Mouse (Mus musculus) MN1 (cell line): Measurements from ENCODE around the gene Ap1g2.

Experiments
- DNase-seq: peaks from one replicate; pipeline ENCODE4 v3.0.0-alpha.2; 2016; ENCODE audit warnings: low spot score

Ap1g2 gene

DNA sequence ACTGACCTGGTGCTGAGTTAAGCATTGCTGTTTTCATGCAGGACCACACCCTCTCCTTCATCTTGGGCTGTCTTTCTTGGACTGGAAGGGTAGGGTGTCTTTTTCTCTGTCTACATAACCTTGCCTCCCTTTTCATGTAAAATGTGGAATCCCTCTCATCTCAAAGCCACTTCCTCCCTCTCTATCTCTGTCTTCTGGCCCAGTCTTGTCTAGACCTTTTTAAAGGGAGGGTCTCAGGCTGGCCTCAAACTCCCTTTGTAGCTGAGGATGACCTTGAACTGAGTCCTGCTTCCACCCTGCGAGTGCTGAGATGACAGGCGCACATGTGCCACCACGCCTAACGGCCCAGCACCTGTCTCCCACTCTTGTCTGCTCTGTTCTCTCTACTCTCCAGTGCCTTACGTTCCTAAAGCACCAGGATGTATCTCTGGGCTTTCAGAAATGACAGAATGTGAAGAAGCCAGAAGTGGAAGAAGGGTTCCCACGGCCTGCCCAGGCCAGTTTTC, 20.3 kb downstream of the Ap1g2 start:
- DNase-seq: no peak

DNA sequence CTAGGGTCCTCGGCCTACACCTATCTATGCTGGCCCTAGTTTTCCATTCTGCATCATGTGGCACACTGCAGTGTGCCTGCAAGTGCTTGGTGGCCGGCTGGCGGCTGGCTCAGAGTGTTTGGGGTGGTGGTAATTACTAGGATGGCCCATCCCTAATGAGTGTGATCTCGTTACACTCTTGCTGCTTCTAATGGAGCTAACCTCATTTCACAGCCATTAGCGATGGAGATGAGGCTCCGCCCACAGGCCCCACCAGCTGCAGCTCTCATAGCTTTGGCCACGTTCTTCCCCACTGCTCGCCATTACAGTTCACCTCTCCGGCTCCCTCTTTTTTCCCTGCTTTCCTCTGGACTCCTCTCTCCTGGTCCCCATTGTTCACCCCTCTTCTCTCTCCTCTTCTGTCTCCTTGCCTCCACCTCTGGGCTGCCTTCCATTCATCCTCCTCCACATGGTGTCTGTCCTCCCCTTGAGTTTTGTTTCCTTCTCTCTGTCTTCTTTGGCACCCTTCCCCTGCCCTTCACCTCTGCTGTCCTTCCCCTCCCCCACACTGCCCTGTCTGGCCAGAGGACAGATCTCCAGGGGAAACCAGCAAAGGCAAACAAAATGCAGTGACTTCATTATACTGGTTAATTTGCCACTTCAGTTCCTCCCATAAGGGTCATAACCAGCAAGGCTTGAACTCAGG, 20.9 kb downstream of the Ap1g2 start:
- peak; percentile 85 for DNase-seq

DNA sequence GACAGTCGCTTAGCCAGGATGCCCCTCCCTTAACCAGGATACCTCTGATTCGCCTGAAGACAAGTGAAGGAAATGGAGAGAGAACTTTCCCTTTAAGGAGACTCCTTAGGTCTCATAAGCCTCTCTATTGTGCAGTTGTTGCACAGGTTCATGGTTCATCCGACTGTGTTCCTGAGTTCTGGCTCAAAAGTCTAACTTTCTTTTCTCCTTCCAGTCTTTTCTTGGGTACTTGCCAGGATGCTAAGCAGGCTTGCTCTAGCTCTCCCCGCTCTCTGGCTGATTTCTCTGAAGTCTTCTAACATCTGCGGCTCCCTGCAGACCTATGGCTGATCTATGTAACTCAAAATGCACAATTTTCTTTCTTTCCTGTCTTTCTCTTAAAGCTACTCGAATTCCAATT, 22.9 kb downstream of the Ap1g2 start:
- DNase-seq: no peak

DNA sequence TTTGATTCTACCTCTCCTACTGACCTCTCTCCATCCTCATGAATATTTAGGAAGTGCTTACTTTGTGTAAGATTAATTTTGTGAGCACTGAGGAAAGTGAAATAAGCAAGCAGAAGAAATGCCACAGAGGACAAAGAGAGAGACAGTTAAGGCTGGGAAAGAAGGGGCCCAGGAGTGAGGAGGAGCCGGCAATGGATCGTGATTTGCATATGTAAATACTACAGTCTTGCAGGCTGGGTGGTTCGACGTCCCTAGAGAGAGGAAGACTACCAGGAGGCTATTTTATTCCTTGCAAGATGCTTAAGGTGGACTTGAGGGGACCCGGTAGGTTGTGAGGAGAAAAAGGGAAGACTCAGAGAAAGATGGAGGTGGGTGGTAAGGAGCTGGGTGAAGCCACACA, 25.3 kb downstream of the Ap1g2 start:
- no peak for DNase-seq

DNA sequence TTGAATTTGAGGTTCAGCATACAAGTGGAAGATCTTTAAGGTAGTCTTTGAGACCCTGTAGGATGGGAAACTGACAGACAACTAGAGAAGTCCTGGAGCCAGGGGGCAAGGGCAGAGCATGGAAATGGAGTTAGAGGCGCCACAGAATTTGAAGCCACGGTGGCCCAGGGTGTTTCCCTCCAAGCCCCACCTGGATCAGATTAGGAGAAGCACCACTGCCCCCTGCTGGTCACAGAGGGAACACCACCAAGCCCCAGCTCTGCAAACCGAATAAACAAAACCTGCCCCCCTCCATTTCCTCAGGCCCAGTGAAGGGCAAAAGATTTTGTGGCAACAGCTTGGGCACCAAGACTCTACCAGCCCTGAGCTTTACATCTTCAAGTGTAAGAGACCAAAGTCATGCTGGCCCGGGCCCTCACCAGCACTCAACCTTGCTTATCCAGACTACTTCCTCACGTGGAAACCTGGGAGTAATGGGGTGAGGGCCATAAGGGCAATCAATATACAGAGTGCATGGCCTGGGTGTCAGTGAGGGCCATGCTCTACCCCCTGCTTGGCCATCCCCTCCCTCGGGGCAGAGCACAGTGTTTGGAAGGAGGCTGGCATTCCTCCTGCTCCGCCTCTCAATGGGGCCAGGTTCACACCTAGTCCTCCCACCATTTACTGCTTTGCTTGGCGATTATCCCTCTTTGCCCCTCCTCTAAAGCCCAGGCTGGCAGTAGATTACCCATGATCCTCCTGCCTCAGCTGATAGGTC, 27.0 kb downstream of the Ap1g2 start:
- peak; percentile 78 for DNase-seq

DNA sequence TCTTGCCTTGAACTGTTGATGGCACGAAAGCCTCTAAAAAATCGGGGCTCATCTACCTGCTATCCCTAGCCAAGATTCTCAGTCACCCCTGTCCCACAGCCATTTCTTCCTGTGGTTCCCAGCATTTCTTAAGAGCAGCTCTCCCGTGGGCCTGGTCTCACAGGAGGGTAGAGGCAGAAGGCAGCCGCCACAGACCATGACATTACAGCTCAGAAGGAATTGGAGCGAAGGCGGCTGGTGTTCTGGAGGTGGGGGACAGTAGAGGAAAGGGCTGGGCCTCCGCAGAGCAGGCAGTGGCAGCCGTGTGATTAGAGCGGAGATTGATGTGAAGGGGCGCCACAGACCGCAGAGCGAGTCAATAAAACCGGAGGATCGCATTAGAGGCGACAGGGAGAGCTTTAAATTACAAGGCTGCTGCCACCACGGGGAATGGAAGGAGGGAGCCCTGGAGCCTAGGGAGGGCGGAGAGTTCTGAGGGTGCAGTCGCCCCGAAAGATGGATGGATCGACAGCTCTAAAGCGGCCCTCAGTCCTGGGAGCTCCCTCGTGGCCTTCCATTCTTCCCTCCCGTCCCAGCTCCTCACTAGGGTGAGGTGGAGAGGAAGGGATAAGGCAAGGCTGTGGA, 27.9 kb downstream of the Ap1g2 start:
- DNase-seq: no peak

DNA sequence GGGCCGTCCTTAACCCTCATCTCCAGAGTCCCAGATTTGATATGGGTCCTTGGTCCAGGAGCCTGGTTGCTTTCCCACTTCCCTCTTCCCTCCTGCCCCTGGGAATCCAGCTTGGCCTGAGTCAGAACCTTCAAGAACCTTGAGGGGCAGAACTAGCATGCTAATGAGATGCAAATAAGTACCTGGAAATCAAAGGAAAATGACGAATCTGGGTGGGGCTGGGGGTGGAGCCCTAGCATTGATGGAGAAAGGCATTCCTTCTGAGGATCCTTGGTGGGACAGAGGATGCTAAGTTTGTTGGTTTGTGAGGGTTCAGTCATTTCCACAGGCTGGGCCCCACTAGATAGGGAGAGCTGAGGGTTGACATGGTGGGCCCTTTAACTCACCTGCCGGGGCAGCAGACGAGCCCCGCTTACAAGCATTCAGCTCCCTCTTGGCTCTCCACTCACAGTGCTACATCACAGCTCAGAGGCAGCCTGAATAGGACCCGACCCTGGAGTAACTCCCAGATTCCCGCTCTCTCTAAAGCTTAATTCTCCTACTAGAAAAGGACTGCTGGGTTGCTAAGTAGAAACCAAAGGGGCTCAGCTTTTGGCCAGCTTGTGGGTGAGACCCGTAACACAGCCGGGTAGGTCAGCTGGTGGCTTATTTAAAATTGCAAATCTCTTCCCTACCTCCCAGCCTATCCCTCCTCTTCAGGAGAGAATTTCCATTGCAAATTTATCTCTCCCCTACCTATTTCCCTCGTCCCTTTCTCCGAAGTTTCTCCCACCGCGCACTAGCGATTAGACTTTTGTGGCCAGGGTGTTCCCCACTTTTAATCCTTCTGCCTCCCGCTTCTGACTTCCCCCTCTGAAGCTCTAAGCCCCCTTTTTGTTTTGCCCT, 28.7 kb downstream of the Ap1g2 start:
- no peak for DNase-seq

DNA sequence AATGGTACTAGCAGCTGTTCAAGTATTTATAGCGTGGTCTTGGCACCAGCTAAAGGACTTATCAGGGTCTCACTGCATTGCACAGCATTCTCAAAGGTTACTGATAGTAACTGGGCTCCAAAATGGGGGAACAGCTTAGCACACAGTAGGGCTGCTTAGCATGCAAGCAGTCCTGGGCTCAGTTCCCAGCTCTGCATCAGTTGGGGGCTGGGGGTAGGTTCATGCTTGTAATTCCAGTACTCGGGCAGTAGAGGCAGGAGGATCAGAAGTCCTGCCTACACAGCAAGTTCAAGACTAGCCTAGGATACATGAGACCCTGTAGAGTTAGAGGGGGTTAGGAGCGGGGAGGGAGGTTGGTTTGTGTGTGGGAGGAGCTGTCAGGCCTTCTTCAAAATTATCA, 29.4 kb downstream of the Ap1g2 start:
- DNase-seq: no peak

DNA sequence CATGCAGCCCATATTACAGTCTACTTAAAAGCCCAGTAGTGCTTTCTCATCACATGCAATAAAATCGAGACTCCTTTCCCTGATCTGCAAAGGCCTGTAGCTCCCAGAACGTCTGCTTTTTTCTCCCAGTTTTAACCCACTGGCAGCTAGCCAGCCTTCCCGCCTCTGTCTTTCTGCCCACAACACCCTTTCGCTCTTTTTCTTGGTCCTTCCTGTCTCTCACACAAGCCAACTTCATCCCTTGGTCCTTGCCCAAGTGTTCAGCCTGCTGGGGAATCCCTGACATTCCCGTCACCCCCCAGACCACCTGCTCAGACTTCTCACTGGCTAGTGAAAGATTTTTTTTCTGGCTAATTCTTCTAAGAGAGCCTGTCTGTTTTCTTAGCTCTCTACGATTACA, 30.2 kb downstream of the Ap1g2 start:
- no peak for DNase-seq

DNA sequence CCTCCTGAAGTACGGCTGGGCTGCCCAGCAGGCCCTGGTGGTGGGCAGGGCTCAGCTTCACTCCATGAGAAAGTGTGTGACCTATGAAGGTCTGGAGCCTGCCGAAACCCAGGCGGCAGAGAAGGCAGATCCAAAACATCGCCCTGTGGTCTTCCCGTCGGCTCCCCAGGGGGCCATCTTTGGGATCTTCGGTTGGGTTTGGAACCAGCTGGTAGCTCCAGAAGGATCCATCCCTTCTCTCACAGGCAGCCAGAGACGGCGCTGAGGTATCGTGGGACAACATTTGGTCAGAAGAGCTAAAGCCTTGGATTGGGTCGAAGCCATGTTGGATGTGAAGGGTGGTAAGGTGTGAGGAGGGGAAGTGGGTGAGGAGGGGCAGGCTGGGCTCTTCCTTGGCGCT, 32.0 kb downstream of the Ap1g2 start:
- DNase-seq: no peak

DNA sequence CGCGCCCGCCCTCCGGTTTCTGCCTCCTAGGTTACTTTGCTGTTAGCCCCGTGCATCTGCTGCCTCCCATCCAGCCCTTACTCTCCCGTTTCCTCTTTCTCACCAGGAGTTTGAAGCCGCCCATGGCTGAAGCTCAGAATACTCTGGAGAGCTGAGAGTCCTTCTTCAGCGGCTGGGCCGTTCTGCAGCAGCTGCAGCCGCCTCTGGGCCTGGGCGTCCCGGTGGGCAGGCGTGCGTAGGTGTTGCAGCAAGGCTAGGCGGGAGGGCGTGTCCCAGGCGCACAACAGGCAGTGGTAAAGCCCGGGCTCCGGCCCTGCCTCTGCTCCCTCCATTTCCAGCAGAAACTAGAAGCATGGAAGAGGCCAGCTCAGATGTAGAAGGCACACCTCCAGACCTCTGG, 34.6 kb downstream of the Ap1g2 start:
- DNase-seq: no peak

DNA sequence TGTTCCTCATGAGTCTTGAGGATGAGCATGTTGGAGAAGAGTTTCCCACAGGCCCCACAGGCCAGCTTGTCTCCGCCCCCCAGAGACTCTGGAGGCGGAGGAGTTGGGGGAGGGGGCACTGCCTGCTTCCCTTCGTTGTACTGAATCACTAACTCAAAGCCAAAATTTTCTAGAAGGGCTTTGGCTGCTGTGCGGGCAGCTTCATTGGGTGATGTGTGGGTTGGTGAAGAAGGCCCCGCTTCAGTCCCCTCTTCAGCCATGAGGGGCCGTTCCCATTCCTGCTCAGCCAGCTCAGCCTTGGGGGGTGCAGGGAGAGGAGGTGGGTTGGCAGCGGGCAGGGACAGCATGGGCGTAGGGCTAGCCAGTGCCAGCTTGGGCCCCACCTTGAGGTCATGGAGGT, 40.4 kb downstream of the Ap1g2 start:
- no peak for DNase-seq

DNA sequence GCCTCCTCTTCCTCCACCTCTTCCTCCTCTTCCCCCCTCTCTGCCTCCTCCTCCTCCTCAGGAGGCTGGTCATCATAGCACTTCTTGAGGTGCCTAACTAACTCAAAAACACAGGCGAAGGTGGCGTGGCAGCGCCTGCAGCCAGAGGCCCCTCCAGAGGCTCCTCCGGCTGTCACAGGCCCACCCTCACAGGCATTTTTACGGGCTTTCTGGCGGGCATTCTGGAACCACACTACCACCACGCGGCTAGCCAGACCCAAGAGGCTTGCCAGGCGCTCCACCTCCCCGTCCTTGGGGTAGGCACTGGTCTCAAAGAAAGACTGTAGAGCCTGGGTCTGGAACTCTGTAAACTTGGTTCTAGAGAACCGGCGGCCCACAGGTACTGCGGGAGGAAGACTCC, 41.0 kb downstream of the Ap1g2 start:
- no peak for DNase-seq

DNA sequence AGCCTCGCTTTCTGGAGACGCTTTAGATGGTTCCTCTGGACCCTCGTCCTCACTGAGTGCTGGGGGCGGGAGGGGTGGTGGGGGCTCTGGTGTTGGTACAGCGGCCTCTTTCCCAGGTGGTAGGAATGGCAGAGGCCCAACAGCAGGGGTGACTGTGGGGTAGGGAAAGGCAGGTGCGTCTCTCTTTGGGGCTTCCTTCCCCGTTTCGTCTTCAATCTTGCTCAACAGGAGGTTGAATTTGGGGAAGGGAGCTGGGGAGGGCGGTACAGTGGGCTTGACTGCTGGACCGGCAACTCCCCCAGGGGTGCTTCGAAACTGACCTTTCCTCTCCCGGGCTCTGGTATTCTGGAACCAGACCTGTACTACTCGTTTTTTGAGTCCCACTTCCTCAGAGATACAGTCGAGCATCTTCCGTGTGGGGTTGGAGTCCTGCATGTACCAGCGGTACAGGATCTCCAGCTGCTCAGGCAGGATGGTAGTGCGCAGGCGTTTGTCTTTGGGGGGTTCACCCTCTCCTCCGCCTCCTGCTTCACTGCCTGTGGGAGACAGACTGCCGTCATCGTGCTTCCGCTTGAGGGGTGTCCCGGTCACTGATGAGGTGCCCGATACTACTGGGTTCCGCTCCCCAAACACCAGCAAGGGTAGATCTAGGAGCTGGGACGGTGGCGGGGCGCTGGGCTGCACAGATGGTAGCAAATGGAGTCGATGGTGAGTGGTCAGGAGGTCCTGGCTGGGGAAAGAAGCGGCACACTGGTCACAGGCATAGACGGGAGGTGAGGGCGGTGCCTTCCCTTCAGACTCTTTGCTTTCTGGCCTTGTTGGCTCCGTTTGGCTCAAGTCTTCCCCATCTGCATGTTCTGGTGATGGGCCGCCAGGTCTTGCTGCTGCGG, 41.7 kb downstream of the Ap1g2 start:
- DNase-seq: no peak

DNA sequence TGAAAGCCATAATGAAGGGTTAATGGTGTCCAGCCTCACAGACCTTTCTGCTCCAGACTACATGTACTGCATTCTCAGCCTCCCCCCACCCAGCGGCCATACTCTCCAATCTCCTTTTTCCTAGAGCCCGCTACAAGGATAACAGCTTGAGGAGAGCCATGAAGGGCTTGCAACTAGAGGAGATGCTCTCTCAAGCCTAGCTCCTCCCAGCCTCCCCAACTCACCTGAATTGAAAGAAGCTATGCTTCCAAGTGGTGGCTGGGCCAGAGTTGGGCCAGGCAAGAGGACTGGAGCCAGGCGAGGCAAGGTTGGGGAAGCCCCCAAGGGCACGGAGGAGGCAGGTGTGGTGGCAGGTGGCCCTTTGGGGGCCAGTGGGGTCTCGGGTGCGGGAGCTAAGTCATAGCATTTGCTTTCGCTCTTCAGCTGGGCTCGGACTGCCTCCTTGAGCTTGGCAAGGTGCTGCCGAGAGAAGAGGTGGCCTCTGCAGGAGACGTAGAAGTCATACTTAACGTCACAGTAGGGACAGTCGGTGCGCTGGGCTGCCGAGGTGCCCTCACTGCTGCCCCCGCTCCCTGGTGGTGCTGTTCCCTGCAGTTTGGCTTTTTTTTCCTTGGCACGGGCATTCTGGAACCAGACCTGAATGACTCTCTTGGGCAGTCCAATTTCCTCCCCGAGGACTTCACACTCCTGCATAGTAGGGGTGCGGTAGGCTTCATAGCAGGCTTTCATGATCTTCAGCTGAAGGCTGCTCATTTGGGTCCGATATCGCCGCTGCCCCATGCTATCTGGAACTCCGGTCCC, 42.6 kb downstream of the Ap1g2 start:
- no peak for DNase-seq

DNA sequence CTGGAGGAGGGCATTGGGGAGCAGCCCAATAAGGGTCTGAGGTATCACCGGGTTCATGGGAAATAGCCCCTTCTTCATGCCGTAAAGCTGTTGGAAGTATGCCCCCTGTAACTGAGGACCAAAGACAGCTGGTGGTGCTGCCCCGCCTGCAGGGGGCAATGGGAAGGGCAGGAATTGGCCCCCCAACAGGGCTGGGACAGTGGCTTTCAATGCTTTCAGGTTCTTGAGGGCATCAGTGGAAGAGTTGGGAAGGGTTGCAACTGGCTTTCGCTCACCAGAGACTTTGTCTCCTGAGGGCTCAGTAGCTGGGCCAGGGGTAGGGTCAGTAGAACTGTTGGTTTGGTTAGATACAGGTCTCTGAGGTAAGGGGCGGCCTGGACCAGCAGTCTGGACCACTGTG, 43.3 kb downstream of the Ap1g2 start:
- DNase-seq: no peak

DNA sequence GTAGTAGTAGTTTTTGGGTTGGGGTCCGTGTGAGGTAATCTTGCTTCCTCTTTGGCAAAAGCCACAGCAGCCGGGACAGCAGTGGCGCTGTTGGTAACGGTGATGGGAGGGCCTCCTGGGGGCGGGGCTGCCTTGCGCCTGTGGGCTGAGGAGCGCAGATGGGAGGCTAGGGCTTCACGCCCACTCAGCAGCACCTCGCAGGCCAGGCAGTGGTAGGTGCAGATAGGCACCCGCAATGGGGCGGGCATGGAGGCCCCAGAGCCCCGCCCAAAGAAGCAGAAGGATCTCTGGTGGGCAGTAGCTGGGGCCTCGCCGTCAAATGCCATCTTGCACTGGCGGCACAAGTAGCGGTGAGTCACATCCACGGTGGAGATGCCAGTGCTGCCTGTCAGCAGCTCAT, 43.8 kb downstream of the Ap1g2 start:
- DNase-seq: peak; percentile 62

DNA sequence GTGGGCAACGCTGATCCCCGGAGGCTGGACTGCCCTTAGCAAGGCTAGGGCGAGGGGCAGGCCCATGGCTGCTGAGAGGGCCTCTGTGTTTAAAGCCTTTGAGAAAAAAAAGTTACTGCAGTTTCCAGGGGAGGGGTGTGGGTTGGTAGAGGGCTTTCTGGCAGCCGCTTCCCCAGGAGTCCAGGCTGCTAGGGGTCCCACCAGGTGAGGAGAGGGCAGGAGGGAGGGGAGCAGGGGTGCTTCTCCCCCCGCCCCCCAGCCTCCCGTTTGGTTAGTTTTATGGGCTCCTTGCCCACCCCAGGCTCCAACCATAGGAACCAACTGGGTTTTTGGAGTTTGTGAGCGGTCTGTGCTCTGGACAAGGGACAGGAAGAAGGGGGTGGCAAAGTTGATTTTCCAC, 44.5 kb downstream of the Ap1g2 start:
- no peak for DNase-seq

DNA sequence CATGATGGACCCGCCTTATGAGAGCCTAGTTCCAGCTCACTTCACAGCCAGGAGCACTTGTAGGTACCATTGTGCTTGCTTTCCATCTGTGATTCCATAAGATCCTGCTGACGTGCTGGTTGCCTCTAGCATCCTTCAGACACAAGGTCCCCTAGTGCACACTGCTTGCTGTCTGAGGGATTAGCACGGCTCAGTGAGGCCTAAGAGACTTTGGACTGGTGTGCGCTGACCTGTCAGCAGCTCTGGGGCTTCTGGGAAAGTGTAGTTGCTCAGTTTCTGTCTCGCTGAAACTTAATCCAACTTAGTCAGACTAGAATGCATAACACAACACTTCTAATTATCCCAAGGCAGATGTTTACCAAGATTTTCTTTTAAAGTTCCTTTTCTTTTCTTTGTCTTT, 46.5 kb downstream of the Ap1g2 start:
- DNase-seq: no peak

DNA sequence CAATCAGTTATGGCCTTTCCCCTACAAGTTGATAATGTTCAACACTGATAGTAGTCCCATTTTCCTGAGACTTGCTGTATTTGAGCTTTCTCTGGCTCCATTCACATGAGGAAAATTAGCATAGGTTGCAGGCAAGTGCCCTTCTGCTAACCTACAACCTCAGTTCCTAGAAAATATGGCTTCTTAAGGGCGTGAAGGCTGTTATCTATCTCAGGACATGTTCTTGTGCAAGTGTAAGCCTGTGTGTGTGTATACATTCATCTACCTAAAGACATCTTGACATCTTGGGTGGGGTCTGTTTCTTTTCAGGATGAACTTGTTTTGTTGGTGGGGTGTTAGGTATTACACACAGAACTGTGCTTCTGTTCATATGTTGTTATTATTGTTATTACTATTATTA, 47.4 kb downstream of the Ap1g2 start:
- no peak for DNase-seq
